Mouse (Mus musculus): ENCODE data around the gene Gm38392.
"Not testable (repeated sequence)": the region's sequence is repeated elsewhere in the genome, so short reads cannot be mapped to it uniquely, and the experiment has no call there.

The Gm38392 gene

GRCm38 (mm10) chr3:88287110-88287509 is at the start of gene Gm38392:
Gene Gm38392 (minus strand): TSS chr3:88287210.
- DNase-seq (ENCODE audit: low spot score) = no peak

GRCm38 (mm10) chr3:88336058-88337013 is 49.3 kb upstream of the Gm38392 start, which contains the start of the genes Tmem79 and Smg5:
Gene Tmem79 (minus strand): TSS chr3:88336148.
Gene Smg5 (plus strand): TSS chr3:88336260.
- peak; percentile 97 for DNase-seq (ENCODE audit: low spot score)

- DNase-seq (ENCODE audit: low spot score) = no peak
These were observed 48.5 kb upstream of the Gm38392 start for GRCm38 (mm10) chr3:88335436-88336053.

GRCm38 (mm10) chr3:88334902-88335435 is 48.0 kb upstream of the Gm38392 start:
- DNase-seq (ENCODE audit: low spot score) = peak; percentile 22

GRCm38 (mm10) chr3:88334029-88334658 is 47.1 kb upstream of the Gm38392 start:
- DNase-seq (ENCODE audit: low spot score) = no peak

- DNase-seq (ENCODE audit: low spot score) = peak; percentile 73
These were observed 44.3 kb upstream of the Gm38392 start for GRCm38 (mm10) chr3:88331282-88331681.

GRCm38 (mm10) chr3:88328956-88329355 is 41.9 kb upstream of the Gm38392 start:
- DNase-seq (ENCODE audit: low spot score) = no peak

GRCm38 (mm10) chr3:88324951-88325405 is 38.0 kb upstream of the Gm38392 start, which contains the start of gene Glmp:
Gene Glmp (plus strand): TSS chr3:88325023.
- DNase-seq (ENCODE audit: low spot score) = peak; percentile 86

GRCm38 (mm10) chr3:88299172-88299571 is 12.2 kb upstream of the Gm38392 start:
- no peak for DNase-seq (ENCODE audit: low spot score)

- peak; percentile 53 for DNase-seq (ENCODE audit: low spot score)
These were observed 10.4 kb upstream of the Gm38392 start for GRCm38 (mm10) chr3:88297321-88297851.

GRCm38 (mm10) chr3:88296561-88297318 is 9.7 kb upstream of the Gm38392 start, which contains the start of the genes Tsacc and Cct3:
Gene Tsacc (minus strand): TSS chr3:88296999.
Gene Cct3 (plus strand): TSS chr3:88297116.
- peak; percentile 99 for DNase-seq (ENCODE audit: low spot score)

- no peak for DNase-seq (ENCODE audit: low spot score)
These were observed 9.1 kb upstream of the Gm38392 start for GRCm38 (mm10) chr3:88296110-88296560.

- DNase-seq (ENCODE audit: low spot score) = not testable (repeated sequence)
These were observed 8.3 kb upstream of the Gm38392 start for GRCm38 (mm10) chr3:88295272-88295671.

- peak; percentile 49 for DNase-seq (ENCODE audit: low spot score)
These were observed 5.0 kb upstream of the Gm38392 start for GRCm38 (mm10) chr3:88291970-88292369.

- not testable (repeated sequence) for DNase-seq (ENCODE audit: low spot score)
These were observed 1.2 kb upstream of the Gm38392 start for GRCm38 (mm10) chr3:88288133-88288713.

GRCm38 (mm10) chr3:88285565-88285895 is 1.5 kb downstream of the Gm38392 start:
- DNase-seq (ENCODE audit: low spot score) = not testable (repeated sequence)

GRCm38 (mm10) chr3:88284815-88285564 is 2.0 kb downstream of the Gm38392 start:
- DNase-seq (ENCODE audit: low spot score) = not testable (repeated sequence)

- DNase-seq (ENCODE audit: low spot score) = not testable (repeated sequence)
These were observed 5.7 kb downstream of the Gm38392 start for GRCm38 (mm10) chr3:88281141-88281916.

GRCm38 (mm10) chr3:88280035-88280434 is 7.0 kb downstream of the Gm38392 start:
- DNase-seq (ENCODE audit: low spot score) = no peak

Measured in embryo, embryonic 10.5 days (tissue).